Mouse (Mus musculus): ENCODE data around the gene Rbm8a2.

Gene Rbm8a2

GRCm38 (mm10) chr1:175931391-175931790, 47.5 kb downstream of the Rbm8a2 start:
- no peak for DNase-seq (ENCODE audit: low read depth, low spot score)
